Mouse (Mus musculus) olfactory bulb, adult 2 months (tissue): Measurements from ENCODE around the gene Rab8b.

Experiments used
- CTCF ChIP-seq: fragments of 200-500 bp; IDR thresholded peaks from 2 replicates; pipeline ENCODE4 v1.5.1; 2012; ENCODE audit warnings: low read depth, mild to moderate bottlenecking, low read length, moderate library complexity; ENCODE audit not compliant: insufficient read depth
- POLR2A ChIP-seq: fragments of 200-500 bp; IDR thresholded peaks from 2 replicates; pipeline ENCODE4 v1.6.1; 2012; ENCODE audit warnings: mild to moderate bottlenecking, low read depth, low read length, moderate library complexity; ENCODE audit not compliant: insufficient read depth

- TF ChIP-seq POLR2A (no peak), CTCF (no peak)
Measured at GRCm38 (mm10) chr9:66967492-66967891, 48.0 kb upstream of the Rab8b start.
